Mouse (Mus musculus): ENCODE data around the gene Ptch2. TPM values are rescaled to one million over a fixed set of nuclear protein-coding genes. Genes with fewer than 3 reads are reported as not detected.

The Ptch2 gene
- 1 to 10 TPM; 2.3 to 3.0 TPM for total RNA-seq (2021)

GRCm38 (mm10) chr4:117095551-117096452 lies at the start of gene Ptch2:
Gene Ptch2 (plus strand): TSS chr4:117096075.
- peak; percentile 31 to 42 for DNase-seq

GRCm38 (mm10) chr4:117048836-117049235 lies 47.0 kb upstream of the Ptch2 start:
- no peak for DNase-seq

- no peak for DNase-seq
Measured at GRCm38 (mm10) chr4:117049485-117049884, 46.4 kb upstream of the Ptch2 start.

- no peak for DNase-seq
Measured at GRCm38 (mm10) chr4:117052626-117053025, 43.2 kb upstream of the Ptch2 start.

GRCm38 (mm10) chr4:117053956-117054355 lies 41.9 kb upstream of the Ptch2 start:
- no peak for DNase-seq

- no peak for DNase-seq
Measured at GRCm38 (mm10) chr4:117056102-117056501, 39.8 kb upstream of the Ptch2 start.

- peak in 1 of 2 experiments; percentile 6 for DNase-seq
Measured at GRCm38 (mm10) chr4:117056514-117056913, 39.4 kb upstream of the Ptch2 start.

- no peak for DNase-seq
Measured at GRCm38 (mm10) chr4:117058512-117058911, 37.4 kb upstream of the Ptch2 start.

GRCm38 (mm10) chr4:117062700-117063390 lies 33.0 kb upstream of the Ptch2 start:
- no peak for DNase-seq

- no peak for DNase-seq
Measured at GRCm38 (mm10) chr4:117068035-117068434, 27.8 kb upstream of the Ptch2 start.

- no peak for DNase-seq
Measured at GRCm38 (mm10) chr4:117069647-117070046, 26.2 kb upstream of the Ptch2 start.

GRCm38 (mm10) chr4:117070624-117071023 lies 25.3 kb upstream of the Ptch2 start:
- DNase-seq, result no peak

GRCm38 (mm10) chr4:117071183-117071582 lies 24.7 kb upstream of the Ptch2 start:
- DNase-seq, result no peak

GRCm38 (mm10) chr4:117087948-117088640 lies 7.8 kb upstream of the Ptch2 start:
- no peak for DNase-seq

GRCm38 (mm10) chr4:117090586-117090985 lies 5.3 kb upstream of the Ptch2 start:
- DNase-seq, result no peak

- no peak for DNase-seq
Measured at GRCm38 (mm10) chr4:117094626-117095361, 1.1 kb upstream of the Ptch2 start.

GRCm38 (mm10) chr4:117096666-117097065 lies 791 bp downstream of the Ptch2 start:
- no peak for DNase-seq

- DNase-seq, result no peak
Measured at GRCm38 (mm10) chr4:117097969-117098763, 2.3 kb downstream of the Ptch2 start.

- no peak for DNase-seq
Measured at GRCm38 (mm10) chr4:117098764-117099036, 2.8 kb downstream of the Ptch2 start.

- DNase-seq, result no peak
Measured at GRCm38 (mm10) chr4:117100036-117100435, 4.2 kb downstream of the Ptch2 start.

GRCm38 (mm10) chr4:117101218-117101617 lies 5.3 kb downstream of the Ptch2 start:
- no peak for DNase-seq

- DNase-seq, result no peak
Measured at GRCm38 (mm10) chr4:117104672-117105071, 8.8 kb downstream of the Ptch2 start.

Measured in layer of hippocampus, postnatal 36 days (tissue).